Mouse (Mus musculus) left cerebral cortex, postnatal 25 days (tissue): ENCODE measurements at regions not wholly inside any gene's neighbourhood (a gene's known extent, or its start where the extent isn't known, plus 50 kb on each side); places are given as distances from the start of the nearest gene placed in this dataset.
"Not testable (repeated sequence)": the region's sequence is repeated elsewhere in the genome, so short reads cannot be mapped to it uniquely, and the experiment has no call there.

Experiments used
- DNase-seq, 2 experiments: peaks; one replicate each; pipeline ENCODE4 v3.0.0; 2022; ENCODE audit warnings: low spot score in 2 of 2, mixed read lengths in 1 of 2
- intact Hi-C: fragments of 180-260 bp; cut with DNase I; formaldehyde crosslinking; loops from one replicate; pipeline ENCODE4 v1.15.1; 2025

GRCm38 (mm10) chr19:35890191-35890590 is 167.1 kb downstream of the Htr7 start:
- intact Hi-C loops: no loop called here
- DNase-seq: peak in 1 of 2 experiments; percentile 57

- peak; percentile 3 to 44 for DNase-seq
- intact Hi-C loops: no loop called here
These were observed 171.0 kb downstream of the Htr7 start for GRCm38 (mm10) chr19:35886270-35886669.

- no peak for DNase-seq
- intact Hi-C loops: no loop called here
These were observed 175.4 kb downstream of the Htr7 start for GRCm38 (mm10) chr19:35881810-35882485.

GRCm38 (mm10) chr19:35875464-35875863 is 181.8 kb downstream of the Htr7 start:
- DNase-seq: peak in 1 of 2 experiments; percentile 5
- intact Hi-C loops: no loop called here

- DNase-seq: no peak
- intact Hi-C loops: no loop called here
These were observed 186.6 kb downstream of the Htr7 start for GRCm38 (mm10) chr19:35870720-35871119.

GRCm38 (mm10) chr19:35868543-35868942 is 188.8 kb downstream of the Htr7 start:
- intact Hi-C loops: no loop called here

GRCm38 (mm10) chr19:35863049-35863448 is 194.3 kb downstream of the Htr7 start:
- DNase-seq: no peak
- intact Hi-C loops: no loop called here

More at GRCm38 (mm10) chr19:35868543-35868942, 188.8 kb downstream of the Htr7 start:
- DNase-seq: no peak

GRCm38 (mm10) chr19:35861421-35861820 is 195.9 kb downstream of the Htr7 start:
- no peak for DNase-seq
- intact Hi-C loops: no loop called here

- DNase-seq: no peak
- intact Hi-C loops: no loop called here
These were observed 224.3 kb downstream of the Htr7 start for GRCm38 (mm10) chr19:35832992-35833391.

- no peak for DNase-seq
- intact Hi-C loops: no loop called here
These were observed 231.2 kb downstream of the Htr7 start for GRCm38 (mm10) chr19:35826074-35826473.

GRCm38 (mm10) chr19:35819626-35820025 is 237.7 kb downstream of the Htr7 start:
- no peak for DNase-seq
- intact Hi-C loops: no loop called here

- intact Hi-C loops: no loop called here
- DNase-seq: no peak
These were observed 262.6 kb downstream of the Htr7 start for GRCm38 (mm10) chr19:35794661-35795060.

- intact Hi-C loops: no loop called here
- no peak for DNase-seq
These were observed 269.9 kb downstream of the Htr7 start for GRCm38 (mm10) chr19:35787246-35788021.

- intact Hi-C loops, DNase-seq: not testable (repeated sequence)
These were observed 295.6 kb downstream of the Htr7 start for GRCm38 (mm10) chr19:35761750-35762149.

- no peak for DNase-seq
- intact Hi-C loops: no loop called here
These were observed 297.6 kb downstream of the Htr7 start for GRCm38 (mm10) chr19:35759701-35760100.

- no peak for DNase-seq
- intact Hi-C loops: no loop called here
These were observed 301.8 kb downstream of the Htr7 start for GRCm38 (mm10) chr19:35755494-35755893.

- DNase-seq: no peak
These were observed 321.6 kb downstream of the Htr7 start for GRCm38 (mm10) chr19:35735754-35736153.

GRCm38 (mm10) chr19:35728436-35729060 is 328.8 kb downstream of the Htr7 start:
- intact Hi-C loops: no loop called here
- no peak for DNase-seq

More at GRCm38 (mm10) chr19:35735754-35736153, 321.6 kb downstream of the Htr7 start:
- intact Hi-C loops: no loop called here
